Mouse (Mus musculus): Measurements from ENCODE around the gene Hip1r.

GRCm38 (mm10) chr5:123966759-123967158, 6.7 kb upstream of the Hip1r start:
- TF ChIP-seq CTCF (IDR thresholded peaks at IDR 0.05; ENCODE audit: low read depth, low read length) (no peak), POLR2A (IDR thresholded peaks at IDR 0.05; ENCODE audit: extremely low read depth, insufficient read depth, low read length) (no peak)

Data from liver, adult 2 months (tissue).